Mouse (Mus musculus) T-helper 2 cell (primary cell): ENCODE measurements around the gene Ifitm10.
"Not testable (repeated sequence)": the region's sequence is repeated elsewhere in the genome, so short reads cannot be mapped to it uniquely, and the experiment has no call there.

Experiments used
- in situ Hi-C: fragments of 300-600 bp; cut with MboI, MseI; formaldehyde crosslinking; loops from one replicate; pipeline ENCODE4 v1.15.1; 2025; ENCODE audit warnings: high pct_unique_total_duplicates

Ifitm10 gene

GRCm38 (mm10) chr7:142373641-142374412, at the start of gene Ifitm10:
Gene Ifitm10 (minus strand): TSS chr7:142373753.
- in situ Hi-C loops: no loop called here

- in situ Hi-C loops: no loop called here
Observed at GRCm38 (mm10) chr7:142421826-142422225, 48.3 kb upstream of the Ifitm10 start.

GRCm38 (mm10) chr7:142419887-142420286, 46.3 kb upstream of the Ifitm10 start:
- in situ Hi-C loops: no loop called here

GRCm38 (mm10) chr7:142418679-142419078, 45.1 kb upstream of the Ifitm10 start:
- in situ Hi-C loops: no loop called here

- in situ Hi-C loops: no loop called here
Observed at GRCm38 (mm10) chr7:142418027-142418426, 44.5 kb upstream of the Ifitm10 start.

- in situ Hi-C loops: no loop called here
Observed at GRCm38 (mm10) chr7:142416225-142416624, 42.7 kb upstream of the Ifitm10 start.

DNA sequence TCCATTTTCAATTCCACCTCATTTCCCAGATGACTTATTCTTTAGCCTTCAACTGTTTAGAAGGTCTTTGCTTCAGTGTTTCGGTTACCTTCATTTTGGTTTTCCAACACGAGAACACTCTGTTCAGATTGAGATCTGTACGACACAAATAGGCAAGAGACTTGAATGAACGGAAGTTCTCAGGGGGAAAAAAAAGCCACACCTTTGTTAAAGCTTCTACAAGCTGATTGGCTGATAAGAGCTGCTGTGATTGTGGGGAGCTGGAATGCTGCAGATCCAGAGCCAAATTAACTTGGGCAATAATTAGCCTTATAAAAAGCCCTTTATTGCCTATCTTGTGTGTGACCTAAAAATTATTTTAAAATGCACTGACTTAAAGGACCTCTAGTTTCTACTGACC, 41.8 kb upstream of the Ifitm10 start:
- in situ Hi-C loops: no loop called here

DNA sequence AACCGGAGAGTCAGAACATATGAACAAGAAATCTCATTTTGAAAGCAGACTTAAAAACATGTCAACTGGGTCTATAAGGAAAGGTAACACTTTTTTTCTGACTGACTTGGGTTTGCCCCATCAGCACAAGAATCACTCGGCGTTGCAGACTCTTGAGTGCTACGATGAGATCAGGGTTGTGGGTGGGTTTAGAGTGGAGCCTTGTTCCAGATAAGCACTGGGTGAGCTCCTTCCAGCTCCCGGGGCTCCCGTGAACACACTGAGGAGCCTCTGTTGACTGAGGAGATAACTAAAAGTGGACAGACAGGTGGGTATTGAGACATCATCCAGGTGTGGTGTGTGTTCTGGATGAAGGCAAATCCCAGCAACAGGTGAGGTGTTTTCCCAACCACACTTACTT, 39.7 kb upstream of the Ifitm10 start:
- in situ Hi-C loops: no loop called here

- in situ Hi-C loops: no loop called here
Observed at GRCm38 (mm10) chr7:142409603-142410002, 36.0 kb upstream of the Ifitm10 start.

- in situ Hi-C loops: no loop called here
Observed at GRCm38 (mm10) chr7:142408686-142409085, 35.1 kb upstream of the Ifitm10 start.

DNA sequence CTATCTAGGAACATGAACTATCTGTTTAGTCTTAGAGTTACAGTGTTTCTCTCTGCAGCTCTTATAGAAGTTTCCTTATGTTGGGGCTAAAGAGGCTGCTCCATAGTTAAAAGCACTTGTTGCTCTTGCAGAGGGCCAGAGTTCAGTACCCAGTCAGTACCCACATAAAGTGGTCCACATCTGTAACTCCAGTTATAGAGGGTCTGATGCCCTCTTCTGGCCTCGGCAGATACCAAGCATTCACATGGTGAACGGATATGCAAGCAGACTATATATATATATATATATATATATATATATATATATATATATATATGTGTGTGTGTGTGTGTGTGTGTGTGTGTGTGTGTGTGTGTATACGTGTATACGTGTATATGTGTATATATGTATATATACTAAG, 34.4 kb upstream of the Ifitm10 start:
- in situ Hi-C loops: no loop called here

DNA sequence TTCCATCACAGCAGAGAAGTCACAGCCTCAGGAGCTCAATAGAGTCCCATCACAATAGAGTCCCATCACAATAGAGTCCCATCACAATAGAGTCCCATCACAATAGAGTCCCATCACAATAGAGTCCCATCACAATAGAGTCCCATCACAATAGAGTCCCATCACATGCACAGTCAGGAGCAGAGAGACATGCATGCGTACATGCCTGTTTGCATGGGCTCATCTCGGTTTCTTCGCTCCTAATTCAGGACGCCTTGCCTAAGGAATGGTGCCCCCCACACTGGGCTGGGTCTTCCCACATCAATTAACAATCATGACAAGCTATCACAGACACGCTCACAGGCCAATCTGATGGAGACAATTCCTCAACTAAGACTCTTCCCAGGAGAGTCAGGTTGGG, 31.6 kb upstream of the Ifitm10 start:
- in situ Hi-C loops: not testable (repeated sequence)

- in situ Hi-C loops: no loop called here
Observed at GRCm38 (mm10) chr7:142403591-142403990, 30.0 kb upstream of the Ifitm10 start.

- in situ Hi-C loops: no loop called here
Observed at GRCm38 (mm10) chr7:142400750-142401142, 27.2 kb upstream of the Ifitm10 start.

- in situ Hi-C loops: no loop called here
Observed at GRCm38 (mm10) chr7:142400112-142400749, 26.7 kb upstream of the Ifitm10 start.

DNA sequence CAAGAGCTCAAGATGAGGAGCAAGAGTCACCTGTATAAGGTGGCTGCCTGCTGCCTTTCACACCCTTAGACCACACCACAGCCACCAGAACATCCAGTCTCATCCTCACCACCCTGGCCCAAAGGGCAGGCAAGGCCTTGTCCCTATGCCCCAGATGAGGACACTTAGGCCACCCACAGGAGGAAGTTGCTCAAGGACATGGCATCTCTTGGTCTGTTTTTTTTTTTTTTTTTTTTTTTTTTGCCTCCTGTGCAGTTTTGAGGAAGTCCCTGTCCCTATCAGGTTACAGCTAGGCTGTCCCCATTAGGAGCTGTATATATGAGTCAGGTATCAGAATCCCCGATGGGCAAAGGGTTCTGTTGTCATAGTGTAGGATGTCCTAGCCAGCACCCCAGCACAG, 25.7 kb upstream of the Ifitm10 start:
- in situ Hi-C loops: no loop called here

DNA sequence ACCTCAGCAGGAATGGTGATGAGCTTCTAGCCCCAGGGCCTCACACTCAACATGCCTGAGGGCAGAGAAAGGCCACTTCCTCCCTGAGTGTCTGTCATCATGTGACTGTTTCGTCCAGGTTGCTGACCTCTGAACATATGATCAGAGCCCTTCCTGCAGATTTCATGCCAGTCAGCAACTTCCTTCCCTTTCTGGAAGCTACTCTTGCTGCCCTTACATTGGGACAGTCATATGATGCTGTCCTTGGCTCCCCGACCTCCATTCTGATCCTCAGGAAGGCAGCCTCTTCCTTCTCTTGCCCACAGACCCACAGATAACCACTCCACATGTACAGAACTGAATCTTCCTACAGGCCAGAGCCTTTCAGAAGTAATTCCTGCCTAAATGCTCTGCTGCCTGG, 24.5 kb upstream of the Ifitm10 start:
- in situ Hi-C loops: no loop called here

GRCm38 (mm10) chr7:142396611-142397010, 23.1 kb upstream of the Ifitm10 start:
- in situ Hi-C loops: no loop called here

- in situ Hi-C loops: no loop called here
Observed at GRCm38 (mm10) chr7:142395472-142395871, 21.9 kb upstream of the Ifitm10 start.

GRCm38 (mm10) chr7:142394261-142395190, 21.0 kb upstream of the Ifitm10 start:
- in situ Hi-C loops: no loop called here

GRCm38 (mm10) chr7:142393191-142393590, 19.6 kb upstream of the Ifitm10 start:
- in situ Hi-C loops: no loop called here

DNA sequence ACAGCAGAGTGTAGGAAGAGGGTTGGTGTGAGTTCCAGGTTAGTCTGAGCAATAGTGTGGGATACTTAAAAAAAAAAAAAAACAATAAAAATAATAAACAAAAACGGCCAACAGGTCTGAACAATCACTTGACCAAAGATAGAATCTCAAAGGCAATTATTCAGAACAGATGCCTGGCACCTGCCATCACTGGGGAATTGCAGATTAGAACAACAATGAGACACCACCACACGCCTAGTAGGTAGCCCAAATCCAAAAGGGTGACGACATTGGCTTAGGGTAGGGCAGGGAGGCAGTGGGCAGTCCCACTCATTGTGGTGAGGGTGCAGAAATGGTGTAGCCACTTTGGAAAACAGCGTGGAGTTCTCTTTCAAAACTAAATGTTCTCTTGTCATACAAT, 18.1 kb upstream of the Ifitm10 start:
- in situ Hi-C loops: no loop called here
